Mouse (Mus musculus): ENCODE data around the gene Sap18b. TPM values are rescaled to one million over a fixed set of nuclear protein-coding genes. Genes with fewer than 3 reads are reported as not detected.

Gene Sap18b
- polyA plus RNA-seq, 1 experiment from 2014 or later = 256 TPM

GRCm38 (mm10) chr8:95830144-95830543 is 5.0 kb downstream of the Sap18b start:
- Histone ChIP-seq H3K4me1 (peaks cover 14% of the 10 kb centered on the region), H3K27me3 (replicated peaks) (no peaks in the 10 kb centered on the region), H3K9ac (replicated peaks) (no peak overlapping the region), H3K4me3 (replicated peaks) (no peak overlapping the region), H3K27ac (replicated peaks) (no peak overlapping the region), H3K36me3 (no peaks in the 10 kb centered on the region), H3K4me2 (no peak overlapping the region), H3K9me3 (replicated peaks) (no peaks in the 10 kb centered on the region)
- ATAC-seq (ENCODE audit: low FRiP score) = no peak
- WGBS = 79% methylated on average over 3 of the region's 3 CpGs

GRCm38 (mm10) chr8:95832603-95833434 is 7.7 kb downstream of the Sap18b start:
- peak; percentile 80 for ATAC-seq (ENCODE audit: low FRiP score)
- no peaks in the 10 kb centered on the region for H3K9me3 ChIP-seq (replicated peaks)
- 15% methylated on average over 16 of the region's 16 CpGs for WGBS

GRCm38 (mm10) chr8:95833435-95833984 is 8.4 kb downstream of the Sap18b start:
- ATAC-seq (ENCODE audit: low FRiP score) = peak; percentile 53; the same call in 1 of the 2 replicates
- H3K4me2 ChIP-seq = peak overlapping the region; percentile 58
- WGBS = 1% methylated on average over 16 of the region's 16 CpGs
- H3K4me1 ChIP-seq = peaks cover 14% of the 10 kb centered on the region
- H3K27ac ChIP-seq (replicated peaks) = no peak overlapping the region
- no peaks in the 10 kb centered on the region for H3K9me3 ChIP-seq (replicated peaks)
- peaks cover 20% of the 10 kb centered on the region for H3K36me3 ChIP-seq
- H3K4me3 ChIP-seq (replicated peaks) = peak overlapping the region; percentile 33
- H3K9ac ChIP-seq (replicated peaks) = peak overlapping the region; percentile 36
- H3K27me3 ChIP-seq (replicated peaks) = no peaks in the 10 kb centered on the region

More at GRCm38 (mm10) chr8:95832603-95833434, 7.7 kb downstream of the Sap18b start:
- Histone ChIP-seq H3K4me1 (peaks cover 14% of the 10 kb centered on the region), H3K4me2 (peak overlapping the region; percentile 58), H3K4me3 (replicated peaks) (peak overlapping the region; percentile 33), H3K9ac (replicated peaks) (peak overlapping the region; percentile 36), H3K27ac (replicated peaks) (no peak overlapping the region), H3K36me3 (peaks cover 20% of the 10 kb centered on the region), H3K27me3 (replicated peaks) (no peaks in the 10 kb centered on the region)

- no peaks in the 10 kb centered on the region for H3K27me3 ChIP-seq (replicated peaks)
- peaks cover 36% of the 10 kb centered on the region for H3K36me3 ChIP-seq
- no peak for ATAC-seq (ENCODE audit: low FRiP score)
- H3K4me3 ChIP-seq (replicated peaks) = no peak overlapping the region
- H3K4me2 ChIP-seq = no peak overlapping the region
- peaks cover 14% of the 10 kb centered on the region for H3K4me1 ChIP-seq
- H3K9ac ChIP-seq (replicated peaks) = no peak overlapping the region
- H3K27ac ChIP-seq (replicated peaks) = no peak overlapping the region
- no peaks in the 10 kb centered on the region for H3K9me3 ChIP-seq (replicated peaks)
- 81% methylated on average over 4 of the region's 4 CpGs for WGBS
Measured at GRCm38 (mm10) chr8:95835891-95836290, 10.7 kb downstream of the Sap18b start.

GRCm38 (mm10) chr8:95837266-95837665 is 12.1 kb downstream of the Sap18b start:
- Histone ChIP-seq H3K4me1 (peaks cover 14% of the 10 kb centered on the region), H3K9me3 (replicated peaks) (no peaks in the 10 kb centered on the region), H3K36me3 (peaks cover 49% of the 10 kb centered on the region), H3K27me3 (replicated peaks) (no peaks in the 10 kb centered on the region), H3K27ac (replicated peaks) (no peak overlapping the region), H3K9ac (replicated peaks) (no peak overlapping the region), H3K4me3 (replicated peaks) (no peak overlapping the region), H3K4me2 (no peak overlapping the region)
- no peak for ATAC-seq (ENCODE audit: low FRiP score)
- 95% methylated on average over 10 of the region's 10 CpGs for WGBS

- no peak overlapping the region for H3K4me3 ChIP-seq (replicated peaks)
- H3K9ac ChIP-seq (replicated peaks) = no peak overlapping the region
- no peak overlapping the region for H3K4me2 ChIP-seq
- H3K27ac ChIP-seq (replicated peaks) = no peak overlapping the region
- 96% methylated on average over 4 of the region's 4 CpGs for WGBS
- H3K36me3 ChIP-seq = peaks cover 65% of the 10 kb centered on the region
- H3K27me3 ChIP-seq (replicated peaks) = no peaks in the 10 kb centered on the region
- H3K4me1 ChIP-seq = no peaks in the 10 kb centered on the region
- H3K9me3 ChIP-seq (replicated peaks) = no peaks in the 10 kb centered on the region
- no peak for ATAC-seq (ENCODE audit: low FRiP score)
Measured at GRCm38 (mm10) chr8:95839289-95839688, 14.1 kb downstream of the Sap18b start.

GRCm38 (mm10) chr8:95841436-95841835 is 16.3 kb downstream of the Sap18b start:
- peaks cover 75% of the 10 kb centered on the region for H3K36me3 ChIP-seq
- no peak overlapping the region for H3K4me2 ChIP-seq

GRCm38 (mm10) chr8:95843968-95844367 is 18.8 kb downstream of the Sap18b start:
- Histone ChIP-seq H3K4me1 (no peaks in the 10 kb centered on the region), H3K27me3 (replicated peaks) (no peaks in the 10 kb centered on the region), H3K4me2 (no peak overlapping the region), H3K4me3 (replicated peaks) (no peak overlapping the region), H3K9ac (replicated peaks) (no peak overlapping the region), H3K9me3 (replicated peaks) (no peaks in the 10 kb centered on the region), H3K27ac (replicated peaks) (no peak overlapping the region), H3K36me3 (peaks cover 71% of the 10 kb centered on the region)
- ATAC-seq (ENCODE audit: low FRiP score) = no peak
- 93% methylated on average over 6 of the region's 6 CpGs for WGBS

More at GRCm38 (mm10) chr8:95841436-95841835, 16.3 kb downstream of the Sap18b start:
- H3K27me3 ChIP-seq (replicated peaks) = no peaks in the 10 kb centered on the region
- no peak overlapping the region for H3K4me3 ChIP-seq (replicated peaks)
- H3K9ac ChIP-seq (replicated peaks) = no peak overlapping the region
- WGBS = 95% methylated on average over 15 of the region's 15 CpGs
- ATAC-seq (ENCODE audit: low FRiP score) = no peak
- no peak overlapping the region for H3K27ac ChIP-seq (replicated peaks)
- no peaks in the 10 kb centered on the region for H3K4me1 ChIP-seq
- H3K9me3 ChIP-seq (replicated peaks) = no peaks in the 10 kb centered on the region

- WGBS = 92% methylated on average over 7 of the region's 7 CpGs
Measured at GRCm38 (mm10) chr8:95845026-95845425, 19.9 kb downstream of the Sap18b start.

GRCm38 (mm10) chr8:95848061-95848551 is 23.0 kb downstream of the Sap18b start:
- Histone ChIP-seq H3K4me2 (no peak overlapping the region), H3K27ac (replicated peaks) (no peak overlapping the region), H3K36me3 (peaks cover 41% of the 10 kb centered on the region), H3K9me3 (replicated peaks) (no peaks in the 10 kb centered on the region), H3K9ac (replicated peaks) (no peak overlapping the region), H3K27me3 (replicated peaks) (no peaks in the 10 kb centered on the region), H3K4me3 (replicated peaks) (no peak overlapping the region), H3K4me1 (peaks cover 17% of the 10 kb centered on the region)
- 87% methylated on average over 24 of the region's 24 CpGs for WGBS
- ATAC-seq (ENCODE audit: low FRiP score) = no peak

More at GRCm38 (mm10) chr8:95845026-95845425, 19.9 kb downstream of the Sap18b start:
- H3K9me3 ChIP-seq (replicated peaks) = no peaks in the 10 kb centered on the region
- peaks cover 68% of the 10 kb centered on the region for H3K36me3 ChIP-seq
- no peak overlapping the region for H3K27ac ChIP-seq (replicated peaks)
- H3K9ac ChIP-seq (replicated peaks) = no peak overlapping the region
- no peaks in the 10 kb centered on the region for H3K4me1 ChIP-seq
- ATAC-seq (ENCODE audit: low FRiP score) = no peak
- no peak overlapping the region for H3K4me3 ChIP-seq (replicated peaks)
- H3K4me2 ChIP-seq = no peak overlapping the region
- H3K27me3 ChIP-seq (replicated peaks) = no peaks in the 10 kb centered on the region

- ATAC-seq (ENCODE audit: low FRiP score) = no peak
- H3K4me1 ChIP-seq = peaks cover 17% of the 10 kb centered on the region
- H3K9ac ChIP-seq (replicated peaks) = no peak overlapping the region
- no peak overlapping the region for H3K27ac ChIP-seq (replicated peaks)
- no peaks in the 10 kb centered on the region for H3K9me3 ChIP-seq (replicated peaks)
- WGBS = 90% methylated on average over 19 of the region's 19 CpGs
- no peaks in the 10 kb centered on the region for H3K27me3 ChIP-seq (replicated peaks)
- H3K4me2 ChIP-seq = no peak overlapping the region
- H3K4me3 ChIP-seq (replicated peaks) = no peak overlapping the region
- peaks cover 33% of the 10 kb centered on the region for H3K36me3 ChIP-seq
Measured at GRCm38 (mm10) chr8:95848734-95849464, 23.8 kb downstream of the Sap18b start.
